Mouse (Mus musculus) hindbrain, embryonic 13.5 days (tissue): ENCODE data around the gene Rnf31. TPM values are rescaled to one million over a fixed set of nuclear protein-coding genes. Genes with fewer than 3 reads are reported as not detected.

Experiments
- ATAC-seq: fragments of 200-750 bp; cut with Nextera tagmentation; 2 replicates; pipeline ENCODE4 v1.8.0; 2017; ENCODE audit warnings: moderate TSS enrichment; ENCODE audit not compliant: low FRiP score
- H3K27ac ChIP-seq: fragments of 300-500 bp; sonication (generic); 2 replicates; pipeline ENCODE4 v1.5.1; 2015; ENCODE audit warnings: inconsistent platforms, mild to moderate bottlenecking, moderate library complexity
- H3K27me3 ChIP-seq: fragments of 300-500 bp; sonication (generic); 2 replicates; pipeline ENCODE4 v1.6.1; 2015; ENCODE audit warnings: mild to moderate bottlenecking, inconsistent platforms
- H3K36me3 ChIP-seq: fragments of 300-500 bp; sonication (generic); 2 replicates; pipeline ENCODE4 v1.6.1; 2015; ENCODE audit warnings: mild to moderate bottlenecking, inconsistent platforms
- H3K4me1 ChIP-seq: fragments of 300-500 bp; sonication (generic); replicated peaks from 2 replicates; pipeline ENCODE4 v1.6.1; 2015; ENCODE audit warnings: inconsistent platforms
- H3K4me2 ChIP-seq: fragments of 300-500 bp; sonication (generic); 2 replicates; pipeline ENCODE4 v1.6.1; 2015; ENCODE audit warnings: inconsistent platforms, mild to moderate bottlenecking, moderate library complexity
- H3K4me3 ChIP-seq: fragments of 300-500 bp; sonication (generic); 2 replicates; pipeline ENCODE4 v1.5.1; 2015; ENCODE audit warnings: mild to moderate bottlenecking, inconsistent platforms
- H3K9ac ChIP-seq: fragments of 300-500 bp; sonication (generic); 2 replicates; pipeline ENCODE4 v1.6.1; 2015; ENCODE audit warnings: mild to moderate bottlenecking, inconsistent platforms
- H3K9me3 ChIP-seq: fragments of 300-500 bp; sonication (generic); 2 replicates; pipeline ENCODE4 v1.6.1; 2016; ENCODE audit warnings: inconsistent platforms
- WGBS: fragments of 180-500 bp; shearing (Covaris S2); methylation state at CpG from one replicate; pipeline ENCODE4 v1.1.7; 2015; 5-methylcytosine and 5-hydroxymethylcytosine counted together
- polyA plus RNA-seq: library from polyadenylated mRNA; unstranded; fragments of >200 nt; fragmentation: Nextera tagmentation; extraction: Ambion mirVana; gene quantifications from 2 replicates; pipeline ENCODE4 v1.2.1, GENCODE M21; 2015

Rnf31 gene
- polyA plus RNA-seq, 1 experiment from 2014 or later, result 18.8 TPM

DNA sequence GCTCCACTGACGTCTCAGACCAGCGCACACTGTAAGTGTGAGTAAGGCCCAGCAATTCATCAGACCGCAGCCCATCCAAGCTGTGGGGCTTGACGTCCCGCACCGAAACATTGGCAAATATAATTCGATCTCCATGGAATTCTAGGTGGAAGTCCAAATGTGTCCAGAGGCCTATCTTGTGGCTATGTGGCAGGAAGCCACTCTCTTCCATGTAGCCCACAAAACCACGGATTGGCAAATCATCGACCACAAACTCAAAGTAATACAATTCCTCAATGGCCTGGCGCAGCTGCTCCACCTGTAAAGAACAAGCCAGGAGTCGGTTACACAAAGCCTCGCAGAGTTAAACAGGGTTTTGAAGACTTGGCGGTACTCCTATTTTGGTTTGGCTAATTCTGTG, 49.8 kb downstream of the Rnf31 start:
- Histone ChIP-seq H3K27me3 (no peaks in the 10 kb centered on the region), H3K36me3 (peaks cover 52% of the 10 kb centered on the region), H3K4me2 (no peak overlapping the region), H3K4me3 (no peak overlapping the region), H3K9me3 (no peaks in the 10 kb centered on the region), H3K4me1 (peaks cover 34% of the 10 kb centered on the region), H3K27ac (no peak overlapping the region), H3K9ac (no peak overlapping the region)
- ATAC-seq, result no peak
- 96% methylated on average over 13 of the region's 13 CpGs for WGBS

DNA sequence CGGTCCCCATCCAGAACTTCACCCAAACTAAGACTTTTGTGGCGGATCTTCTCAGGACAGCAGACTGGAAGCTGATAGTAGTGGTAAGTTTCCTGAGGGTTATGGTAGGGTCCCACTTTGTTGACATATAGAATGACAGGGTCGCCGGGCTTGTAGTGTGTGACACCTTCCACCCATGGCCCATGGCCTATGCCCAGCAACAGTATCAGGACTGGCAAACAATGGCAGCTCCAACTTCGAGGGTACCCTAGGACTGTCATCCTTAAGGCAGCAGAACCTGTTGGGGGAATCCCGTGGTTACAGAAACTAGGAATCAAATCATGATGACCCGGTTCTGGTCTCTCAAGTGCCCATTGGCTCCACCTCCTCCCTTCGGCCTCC, 51.2 kb downstream of the Rnf31 start:
- peaks cover 32% of the 10 kb centered on the region for H3K4me1 ChIP-seq
- no peaks in the 10 kb centered on the region for H3K27me3 ChIP-seq
- H3K36me3 ChIP-seq, result peaks cover 44% of the 10 kb centered on the region
- 21% methylated on average over 8 of the region's 8 CpGs for WGBS
- H3K9me3 ChIP-seq, result no peaks in the 10 kb centered on the region
- peak overlapping the region; percentile 96 for H3K27ac ChIP-seq
- peak overlapping the region; percentile 93 for H3K9ac ChIP-seq
- peak; percentile 67 for ATAC-seq
- H3K4me2 ChIP-seq, result peak overlapping the region; percentile 88
- peak overlapping the region; percentile 97 for H3K4me3 ChIP-seq

DNA sequence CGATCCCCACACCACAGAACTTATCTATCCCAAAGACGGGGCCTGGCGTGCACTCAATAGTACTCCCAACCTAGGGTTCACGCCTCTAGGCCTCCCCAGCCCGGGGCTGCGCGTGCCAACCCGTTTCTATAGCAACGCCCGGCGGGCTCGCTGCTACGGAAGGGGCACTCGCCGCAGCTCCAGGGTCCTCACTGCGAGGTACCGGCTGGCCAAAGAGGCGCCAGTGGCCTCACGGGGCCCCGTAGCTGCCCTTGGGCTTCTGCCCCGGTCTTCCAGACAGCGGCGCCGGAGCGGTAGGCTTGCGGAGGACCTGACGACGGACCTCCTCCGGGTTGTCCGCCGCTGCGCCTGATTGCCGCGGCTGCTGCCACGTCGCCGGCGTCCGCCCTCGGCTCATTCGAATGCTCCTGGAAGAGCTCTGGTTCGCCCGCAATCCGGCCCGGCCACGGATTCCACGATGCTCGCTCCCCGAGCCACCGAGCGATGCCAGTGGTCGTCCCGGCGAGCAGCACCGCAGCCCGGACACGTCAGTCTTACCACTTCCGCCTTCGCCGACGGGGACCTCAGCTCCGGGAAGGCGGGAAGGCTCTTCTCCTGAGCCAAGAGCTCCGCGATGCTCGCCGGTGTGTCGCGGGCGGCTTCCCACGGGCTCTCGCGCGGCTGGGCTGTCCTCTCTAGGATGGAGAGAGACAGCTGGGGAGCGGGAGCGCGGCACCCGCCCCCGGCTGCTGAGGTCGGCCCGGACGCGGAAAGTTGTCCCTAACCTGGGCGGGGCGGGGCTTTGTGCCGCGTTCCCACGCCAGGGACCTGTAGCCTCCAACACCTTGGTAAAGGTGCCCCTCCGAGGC, 51.8 kb downstream of the Rnf31 start, which contains the start of gene Tm9sf1:
TSS of gene Tm9sf1 (minus strand) at position 747 of the 848 bp plus-strand sequence.
- under 1% methylated on average over 89 of the region's 89 CpGs for WGBS
- peaks cover 32% of the 10 kb centered on the region for H3K4me1 ChIP-seq
- peak within 1 kb of the TSS; percentile 88 for H3K4me2 ChIP-seq
- H3K27ac ChIP-seq, result peak within 1 kb of the TSS; percentile 96
- peaks cover 38% of the 10 kb centered on the region for H3K36me3 ChIP-seq
- H3K4me3 ChIP-seq, result peak within 1 kb of the TSS; percentile 97
- peak; percentile 91 for ATAC-seq
- no peaks in the 10 kb centered on the region for H3K27me3 ChIP-seq
- H3K9me3 ChIP-seq, result no peaks in the 10 kb centered on the region
- peak within 1 kb of the TSS; percentile 93 for H3K9ac ChIP-seq

DNA sequence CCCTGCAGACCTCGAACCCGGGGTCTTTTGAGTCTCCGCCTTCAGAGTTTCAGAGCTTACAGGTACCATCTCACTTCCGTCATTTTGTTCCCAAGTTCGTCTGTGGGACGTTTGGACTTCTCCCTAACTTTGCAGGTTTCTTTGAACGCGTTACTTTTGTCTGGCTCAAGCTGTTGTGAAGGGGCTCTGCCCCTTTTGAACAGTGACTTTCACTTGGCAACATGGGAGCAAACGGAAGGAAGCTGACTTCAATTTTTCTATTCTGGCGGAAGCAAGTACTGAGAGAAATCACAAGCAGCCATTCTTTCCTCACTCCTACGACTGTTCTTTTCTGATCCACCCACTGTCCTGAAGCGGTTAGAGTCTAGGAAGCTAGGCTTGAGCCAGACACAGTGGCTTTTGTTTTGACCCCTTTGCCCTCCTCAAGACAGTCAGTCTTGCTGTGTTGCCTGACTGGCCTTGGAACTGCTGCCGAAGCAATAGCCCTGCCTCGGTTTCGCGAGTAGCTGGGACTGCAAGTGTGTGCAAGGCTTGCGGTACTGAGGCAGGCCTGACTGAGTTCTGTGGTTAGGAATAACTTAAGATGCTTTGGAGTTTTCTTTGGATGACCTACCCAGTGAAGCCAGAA, 52.9 kb downstream of the Rnf31 start:
- WGBS, result 32% methylated on average over 17 of the region's 17 CpGs
- no peak overlapping the region for H3K27ac ChIP-seq
- peaks cover 27% of the 10 kb centered on the region for H3K36me3 ChIP-seq

DNA sequence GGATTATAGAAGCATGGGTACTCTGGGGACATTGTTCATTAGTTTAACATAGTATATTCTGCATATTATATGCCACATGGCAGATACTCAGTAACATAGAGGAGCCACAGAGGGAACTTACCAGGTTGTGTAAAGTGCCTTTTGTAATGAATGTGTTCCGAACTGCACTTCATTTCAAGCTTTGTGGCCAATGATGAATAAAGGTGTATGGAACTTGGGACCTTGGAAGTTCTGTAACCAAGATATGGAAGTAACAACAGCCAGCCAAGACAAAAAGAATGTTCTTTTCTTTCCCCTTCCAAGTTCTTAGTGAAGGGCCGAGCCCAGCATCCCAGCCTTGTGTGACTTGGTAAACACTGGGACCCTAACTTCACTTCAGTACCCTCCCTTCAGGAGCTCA, 58.4 kb downstream of the Rnf31 start, which contains the start of gene Tssk4:
TSS of gene Tssk4 (plus strand) at position 301 of the 400 bp plus-strand sequence.
- H3K36me3 ChIP-seq, result peaks cover 5% of the 10 kb centered on the region; the same call in 1 of the 2 replicates
- 95% methylated on average over 2 of the region's 2 CpGs for WGBS
- ATAC-seq, result no peak

More for the DNA sequence above, 52.9 kb downstream of the Rnf31 start:
- Histone ChIP-seq H3K4me2 (peak overlapping the region; percentile 88), H3K4me3 (peak overlapping the region; percentile 97), H3K9me3 (no peaks in the 10 kb centered on the region), H3K4me1 (peaks cover 32% of the 10 kb centered on the region), H3K9ac (peak overlapping the region; percentile 93), H3K27me3 (no peaks in the 10 kb centered on the region)
- ATAC-seq, result no peak

DNA sequence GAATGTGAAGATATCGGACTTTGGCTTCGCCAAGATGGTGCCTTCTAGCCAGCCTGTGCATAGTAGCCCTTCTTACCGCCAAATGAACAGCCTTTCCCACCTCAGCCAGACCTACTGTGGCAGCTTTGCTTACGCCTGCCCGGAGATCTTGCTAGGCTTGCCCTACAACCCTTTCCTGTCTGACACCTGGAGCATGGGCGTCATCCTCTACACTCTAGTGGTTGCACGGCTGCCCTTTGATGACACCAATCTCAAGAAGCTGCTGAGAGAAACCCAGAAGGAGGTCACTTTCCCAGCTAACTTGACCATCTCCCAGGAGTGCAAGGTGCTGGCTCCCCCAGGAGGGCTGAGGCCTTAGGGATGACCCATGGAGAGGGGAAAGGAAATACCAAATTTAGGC, 60.0 kb downstream of the Rnf31 start:
- Histone ChIP-seq H3K4me1 (no peaks in the 10 kb centered on the region), H3K27me3 (no peaks in the 10 kb centered on the region), H3K9me3 (no peaks in the 10 kb centered on the region), H3K4me2 (no peak overlapping the region), H3K4me3 (no peak overlapping the region), H3K27ac (no peak overlapping the region), H3K36me3 (peaks cover 2% of the 10 kb centered on the region; the same call in 1 of the 2 replicates), H3K9ac (no peak overlapping the region)
- WGBS, result 92% methylated on average over 7 of the region's 7 CpGs
- ATAC-seq, result no peak

More for the DNA sequence above, 58.4 kb downstream of the Rnf31 start, which contains the start of gene Tssk4:
- Histone ChIP-seq H3K9ac (no peak within 1 kb of the TSS), H3K27me3 (no peaks in the 10 kb centered on the region), H3K4me2 (no peak within 1 kb of the TSS), H3K4me3 (no peak within 1 kb of the TSS), H3K27ac (no peak within 1 kb of the TSS), H3K4me1 (peaks cover 5% of the 10 kb centered on the region), H3K9me3 (no peaks in the 10 kb centered on the region)

Other genes with a start within 250 kb of the Rnf31 start
- 24.4 and 30.9 TPM in 2 replicates for gene Dhrs4, start 113.0 kb upstream of the Rnf31 start, polyA plus RNA-seq
- gene Carmil3, start 101.1 kb upstream of the Rnf31 start, polyA plus RNA-seq, result 21.6 and 22.1 TPM in 2 replicates
- 2.4 and 2.5 TPM in 2 replicates for gene Cpne6, start 81.3 kb upstream of the Rnf31 start, polyA plus RNA-seq
- gene Nrl, start 66.7 kb upstream of the Rnf31 start, polyA plus RNA-seq, result 0.05 and 0.10 TPM in 2 replicates
- 20.7 and 21.5 TPM in 2 replicates for gene Pck2, start 51.4 kb upstream of the Rnf31 start, polyA plus RNA-seq
- 124 and 130 TPM in 2 replicates for gene Dcaf11, start 31.7 kb upstream of the Rnf31 start, polyA plus RNA-seq
- gene A730061H03Rik, start 31.3 kb upstream of the Rnf31 start, polyA plus RNA-seq, result 0.71 and 2.0 TPM in 2 replicates
- 0.40 and 0.54 TPM in 2 replicates for gene Fitm1, start 16.1 kb upstream of the Rnf31 start, polyA plus RNA-seq
- gene Psme1, start 13.6 kb upstream of the Rnf31 start, polyA plus RNA-seq, result 188 TPM in 2 replicates
- gene Emc9, start 6.4 kb upstream of the Rnf31 start, polyA plus RNA-seq, result 15.7 and 20.4 TPM in 2 replicates
- gene Psme2, start 595 bp upstream of the Rnf31 start, polyA plus RNA-seq, result 198 and 215 TPM in 2 replicates
- gene Irf9, start 11.9 kb downstream of the Rnf31 start, polyA plus RNA-seq, result 9.0 and 10.0 TPM in 2 replicates
- gene Rec8, start 26.3 kb downstream of the Rnf31 start, polyA plus RNA-seq, result 15.1 and 16.0 TPM in 2 replicates
- gene Ipo4, start 44.2 kb downstream of the Rnf31 start, polyA plus RNA-seq, result 86.1 and 96.7 TPM in 2 replicates
- 2.2 and 2.8 TPM in 2 replicates for gene Gm49378, start 46.2 kb downstream of the Rnf31 start, polyA plus RNA-seq
- 58.5 and 65.8 TPM in 2 replicates for gene Tm9sf1, start 52.1 kb downstream of the Rnf31 start, polyA plus RNA-seq
- gene Tssk4, start 58.5 kb downstream of the Rnf31 start, polyA plus RNA-seq, result 0.41 and 0.43 TPM in 2 replicates
- gene Mdp1, start 68.8 kb downstream of the Rnf31 start, polyA plus RNA-seq, result 74.7 and 77.5 TPM in 2 replicates
- gene Gmpr2, start 80.2 kb downstream of the Rnf31 start, polyA plus RNA-seq, result 51.1 and 52.9 TPM in 2 replicates
- 585 and 628 TPM in 2 replicates for gene Nedd8, start 80.4 kb downstream of the Rnf31 start, polyA plus RNA-seq
- 28.0 and 31.8 TPM in 2 replicates for gene Tinf2, start 90.1 kb downstream of the Rnf31 start, polyA plus RNA-seq
- gene Tgm1, start 122.2 kb downstream of the Rnf31 start, polyA plus RNA-seq, result 0.19 and 0.47 TPM in 2 replicates
- 56.4 and 57.0 TPM in 2 replicates for gene Rabggta, start 130.6 kb downstream of the Rnf31 start, polyA plus RNA-seq
- gene Dhrs1, start 154.0 kb downstream of the Rnf31 start, polyA plus RNA-seq, result 77.4 and 79.2 TPM in 2 replicates
- 28.7 and 33.5 TPM in 2 replicates for gene Nop9, start 154.0 kb downstream of the Rnf31 start, polyA plus RNA-seq
- 0.25 TPM in 2 replicates for gene Cideb, start 166.8 kb downstream of the Rnf31 start, polyA plus RNA-seq
- gene Ltb4r2, start 169.7 kb downstream of the Rnf31 start, polyA plus RNA-seq, result 0.43 and 0.56 TPM in 2 replicates
- gene Ltb4r1, start 174.3 kb downstream of the Rnf31 start, polyA plus RNA-seq, result 0.32 and 0.74 TPM in 2 replicates
- gene Adcy4, start 192.4 kb downstream of the Rnf31 start, polyA plus RNA-seq, result 5.3 and 6.0 TPM in 2 replicates
- 2.6 and 3.7 TPM in 2 replicates for gene Ripk3, start 197.2 kb downstream of the Rnf31 start, polyA plus RNA-seq
- 10.8 and 12.0 TPM in 2 replicates for gene Nfatc4, start 231.4 kb downstream of the Rnf31 start, polyA plus RNA-seq